Mouse (Mus musculus) olfactory bulb, adult 2 months (tissue): ENCODE data around the gene Large1. TPM values are rescaled to one million over a fixed set of nuclear protein-coding genes. Genes with fewer than 3 reads are reported as not detected.
A peak's percentile ranks its signal among the peaks of the same experiment; 100 is the strongest.
"Not testable (repeated sequence)": the region's sequence is repeated elsewhere in the genome, so short reads cannot be mapped to it uniquely, and the experiment has no call there.

Experiments
- H3K27ac ChIP-seq: fragments of 200-500 bp; 2 replicates; pipeline ENCODE4 v1.5.1; 2012; ENCODE audit warnings: low read depth, low read length; ENCODE audit not compliant: insufficient read depth
- H3K4me1 ChIP-seq: fragments of 200-500 bp; 2 replicates; pipeline ENCODE4 v1.6.1; 2012; ENCODE audit warnings: low read length; ENCODE audit not compliant: control insufficient read depth, insufficient read depth
- H3K4me3 ChIP-seq: fragments of 200-500 bp; 2 replicates; pipeline ENCODE4 v1.5.1; 2012; ENCODE audit warnings: mild to moderate bottlenecking, low read depth, low read length, moderate library complexity; ENCODE audit not compliant: insufficient read depth
- CTCF ChIP-seq: fragments of 200-500 bp; IDR thresholded peaks from 2 replicates; pipeline ENCODE4 v1.5.1; 2012; ENCODE audit warnings: low read depth, mild to moderate bottlenecking, low read length, moderate library complexity; ENCODE audit not compliant: insufficient read depth
- POLR2A ChIP-seq: fragments of 200-500 bp; IDR thresholded peaks from 2 replicates; pipeline ENCODE4 v1.6.1; 2012; ENCODE audit warnings: mild to moderate bottlenecking, low read depth, low read length, moderate library complexity; ENCODE audit not compliant: insufficient read depth
- WGBS: fragments of 180-500 bp; shearing (Covaris S2); methylation state at CpG from one replicate; pipeline ENCODE4 v1.1.7; 2018; 5-methylcytosine and 5-hydroxymethylcytosine counted together
- polyA plus RNA-seq: library from polyadenylated mRNA; stranded (reverse); fragments of >200 nt; gene quantifications from 2 replicates; pipeline ENCODE4 v1.2.4, GENCODE M21; 2012; ENCODE audit warnings: low replicate concordance; ENCODE audit not compliant: missing spikeins, insufficient read depth, insufficient read length

Large1 gene
- polyA plus RNA-seq, 1 experiment = not detected

- Histone ChIP-seq H3K4me1 (peaks cover 4% of the 10 kb centered on the region), H3K27ac (peak overlapping the region; percentile 3; the same call in 1 of the 2 replicates), H3K4me3 (no peak overlapping the region)
- TF ChIP-seq CTCF (no peak), POLR2A (no peak)
- WGBS = 11% methylated on average over 1 of the region's 1 CpGs
Measured at GRCm38 (mm10) chr8:73104089-73104488, 249.3 kb downstream of the Large1 start.

- Histone ChIP-seq H3K4me1 (peaks cover 4% of the 10 kb centered on the region), H3K27ac (no peak overlapping the region), H3K4me3 (no peak overlapping the region)
- 96% methylated on average over 5 of the region's 5 CpGs for WGBS
- no peak for TF ChIP-seq CTCF
- no peak for TF ChIP-seq POLR2A
Measured at GRCm38 (mm10) chr8:73101069-73101468, 252.3 kb downstream of the Large1 start.

- WGBS = 33% methylated on average over 3 of the region's 3 CpGs
- not testable (repeated sequence) for H3K27ac ChIP-seq, H3K4me3 ChIP-seq, H3K4me1 ChIP-seq
Measured at GRCm38 (mm10) chr8:73100607-73101006, 252.7 kb downstream of the Large1 start.

- TF ChIP-seq CTCF (no peak), POLR2A (no peak)
- WGBS = 96% methylated on average over 3 of the region's 3 CpGs
- H3K4me1 ChIP-seq = peaks cover 3% of the 10 kb centered on the region
Measured at GRCm38 (mm10) chr8:73099542-73099941, 253.8 kb downstream of the Large1 start.

GRCm38 (mm10) chr8:73096952-73097351 is 256.4 kb downstream of the Large1 start:
- Histone ChIP-seq H3K27ac (no peak overlapping the region), H3K4me3 (no peak overlapping the region), H3K4me1 (no peaks in the 10 kb centered on the region)
- 79% methylated on average over 2 of the region's 2 CpGs for WGBS
- TF ChIP-seq CTCF (no peak), POLR2A (no peak)

More at GRCm38 (mm10) chr8:73099542-73099941, 253.8 kb downstream of the Large1 start:
- Histone ChIP-seq H3K4me3 (no peak overlapping the region), H3K27ac (no peak overlapping the region)

- H3K4me1 ChIP-seq, H3K4me3 ChIP-seq, H3K27ac ChIP-seq: not testable (repeated sequence)
- WGBS = 93% methylated on average over 1 of the region's 1 CpGs
Measured at GRCm38 (mm10) chr8:73077746-73078145, 275.6 kb downstream of the Large1 start.

GRCm38 (mm10) chr8:73061410-73061809 is 291.9 kb downstream of the Large1 start:
- TF ChIP-seq POLR2A (no peak), CTCF (no peak)
- 45% methylated on average over 1 of the region's 1 CpGs for WGBS
- H3K27ac ChIP-seq = no peak overlapping the region
- no peaks in the 10 kb centered on the region for H3K4me1 ChIP-seq
- no peak overlapping the region for H3K4me3 ChIP-seq

GRCm38 (mm10) chr8:73054726-73055125 is 298.6 kb downstream of the Large1 start:
- Histone ChIP-seq H3K4me1 (no peaks in the 10 kb centered on the region), H3K27ac (no peak overlapping the region), H3K4me3 (no peak overlapping the region)
- TF ChIP-seq CTCF = no peak
- no peak for TF ChIP-seq POLR2A
- WGBS = 67% methylated on average over 1 of the region's 1 CpGs

- peak overlapping the region; percentile 51; the same call in 1 of the 2 replicates for H3K27ac ChIP-seq
- TF ChIP-seq CTCF = no peak
- WGBS = 40% methylated on average over 3 of the region's 3 CpGs
- no peaks in the 10 kb centered on the region for H3K4me1 ChIP-seq
- no peak overlapping the region for H3K4me3 ChIP-seq
Measured at GRCm38 (mm10) chr8:73053878-73054277, 299.5 kb downstream of the Large1 start.

GRCm38 (mm10) chr8:73052414-73052813 is 300.9 kb downstream of the Large1 start:
- WGBS = 67% methylated on average over 1 of the region's 1 CpGs

More at GRCm38 (mm10) chr8:73052414-73052813, 300.9 kb downstream of the Large1 start:
- TF ChIP-seq CTCF = no peak
- no peak for TF ChIP-seq POLR2A
- H3K4me1 ChIP-seq = no peaks in the 10 kb centered on the region
- H3K4me3 ChIP-seq = no peak overlapping the region
- no peak overlapping the region for H3K27ac ChIP-seq
